In the genomic region with DNA sequence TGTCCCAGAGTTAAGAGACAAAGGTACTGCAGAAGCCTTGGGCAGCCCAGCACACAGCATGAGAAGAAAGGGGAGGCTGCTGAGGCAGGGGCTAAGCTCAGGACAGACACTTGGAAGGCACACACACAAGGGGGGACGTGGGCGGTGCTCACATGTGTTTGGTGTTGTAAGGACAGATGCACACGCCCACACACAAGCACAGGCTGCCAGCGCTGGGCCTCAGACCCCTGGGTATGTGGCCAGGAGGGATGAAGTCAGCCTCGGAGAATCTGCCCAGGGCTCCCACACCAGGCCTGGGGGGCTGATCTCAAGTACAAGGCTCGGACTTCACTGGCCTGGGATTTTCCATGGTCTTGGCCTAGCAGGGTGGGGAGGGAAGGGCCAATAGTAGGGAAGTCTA, we compare ENCODE assay signal across 8 mouse cellular contexts. TPM values are rescaled to one million over a fixed set of nuclear protein-coding genes. Genes with fewer than 3 reads are reported as not detected.
DNase-seq lines count a peak whose midpoint lies in the region; ATAC-seq and TF ChIP-seq lines count a peak whose summit lies in the region.

No protein-coding gene starts in this region.

- H3K36me3 ChIP-seq in midbrain, embryonic 13.5 days: no peaks in the 10 kb centered on the region
- no peaks in the 10 kb centered on the region for H3K36me3 ChIP-seq in midbrain, postnatal 0 days (ENCODE audit: insufficient read depth, low read length)
- no peaks in the 10 kb centered on the region for H3K36me3 ChIP-seq in forebrain, embryonic 15.5 days
- H3K36me3 ChIP-seq in myocyte (ENCODE audit: control insufficient read depth, insufficient read depth): no peaks in the 10 kb centered on the region
- no peaks in the 10 kb centered on the region for H3K36me3 ChIP-seq in midbrain, embryonic 11.5 days (ENCODE audit: control insufficient read depth, insufficient read depth, low read length)

- peak; percentile 35 for TF ChIP-seq POLR2A in myocyte (IDR thresholded peaks at IDR 0.05; ENCODE audit: insufficient read length, low read depth)

- no peak for DNase-seq in midbrain, postnatal 0 days (ENCODE audit: low spot score)
- peak; percentile 73 for DNase-seq in heart, postnatal 4 days
- no peak for DNase-seq in adrenal gland, adult 18-20 months (ENCODE audit: low spot score in 2 of 2)
- no peak for DNase-seq in midbrain, embryonic 11.5 days (ENCODE audit: low spot score, missing footprints)

- no peak overlapping the region for H3K4me2 ChIP-seq in midbrain, embryonic 13.5 days (replicated peaks)
- H3K4me2 ChIP-seq in midbrain, postnatal 0 days (ENCODE audit: low read depth, low read length, poor library complexity, severe bottlenecking): no peak overlapping the region
- H3K4me2 ChIP-seq in forebrain, embryonic 15.5 days (replicated peaks): no peak overlapping the region
- peak overlapping the region; percentile 65 for H3K4me2 ChIP-seq in myocyte (ENCODE audit: low read depth)
- H3K4me2 ChIP-seq in midbrain, embryonic 11.5 days: no peak overlapping the region

- no peak overlapping the region for H3ac ChIP-seq in myocyte (ENCODE audit: control insufficient read depth, insufficient read length)

- ATAC-seq in midbrain, embryonic 13.5 days: peak; percentile 7; the same call in 1 of the 2 replicates
- ATAC-seq in midbrain, postnatal 0 days (ENCODE audit: low FRiP score): no peak
- peak; percentile 30; the same call in 1 of the 2 replicates for ATAC-seq in forebrain, embryonic 15.5 days (replicated peaks)
- no peak for ATAC-seq in granulocyte monocyte progenitor cell, adult 5-6 weeks (replicated peaks; ENCODE audit: poor library complexity, severe bottlenecking)
- no peak for ATAC-seq in midbrain, embryonic 11.5 days (ENCODE audit: low FRiP score)

- H3K79me2 ChIP-seq in myocyte (ENCODE audit: control insufficient read depth, insufficient read depth): peaks cover 3% of the 10 kb centered on the region

- H3K4me3 ChIP-seq in midbrain, embryonic 13.5 days (replicated peaks): no peak overlapping the region
- H3K4me3 ChIP-seq in midbrain, postnatal 0 days (ENCODE audit: low read depth, low read length): no peak overlapping the region
- H3K4me3 ChIP-seq in forebrain, embryonic 15.5 days: no peak overlapping the region
- no peak overlapping the region for H3K4me3 ChIP-seq in myocyte
- H3K4me3 ChIP-seq in midbrain, embryonic 11.5 days (ENCODE audit: low read depth, low read length): no peak overlapping the region

- no peak for TF ChIP-seq CTCF in midbrain, postnatal 0 days (IDR thresholded peaks at IDR 0.05)

- 32% methylated on average over 6 of the region's 6 CpGs for WGBS in midbrain, embryonic 13.5 days
- 37% methylated on average over 6 of the region's 6 CpGs for WGBS in midbrain, postnatal 0 days
- 24% methylated on average over 6 of the region's 6 CpGs for WGBS in forebrain, embryonic 15.5 days
- WGBS in midbrain, embryonic 11.5 days: 30% methylated on average over 6 of the region's 6 CpGs

- peaks cover 31% of the 10 kb centered on the region for H3K27me3 ChIP-seq in midbrain, embryonic 13.5 days
- H3K27me3 ChIP-seq in midbrain, postnatal 0 days (ENCODE audit: insufficient read depth, low read length): peaks cover 18% of the 10 kb centered on the region
- peaks cover 19% of the 10 kb centered on the region for H3K27me3 ChIP-seq in forebrain, embryonic 15.5 days
- no peaks in the 10 kb centered on the region for H3K27me3 ChIP-seq in myocyte (ENCODE audit: control insufficient read depth, insufficient read depth, insufficient read length)
- H3K27me3 ChIP-seq in midbrain, embryonic 11.5 days (ENCODE audit: control insufficient read depth, insufficient read depth, low read length): peaks cover 21% of the 10 kb centered on the region

- no peaks in the 10 kb centered on the region for H3K9me3 ChIP-seq in midbrain, embryonic 13.5 days
- no peaks in the 10 kb centered on the region for H3K9me3 ChIP-seq in midbrain, postnatal 0 days (ENCODE audit: low read length)
- H3K9me3 ChIP-seq in forebrain, embryonic 15.5 days: no peaks in the 10 kb centered on the region
- H3K9me3 ChIP-seq in midbrain, embryonic 11.5 days (ENCODE audit: control insufficient read depth, low read length): no peaks in the 10 kb centered on the region

- no peak overlapping the region for H3K27ac ChIP-seq in midbrain, embryonic 13.5 days
- H3K27ac ChIP-seq in midbrain, postnatal 0 days (ENCODE audit: low read depth, low read length): no peak overlapping the region
- H3K27ac ChIP-seq in forebrain, embryonic 15.5 days (replicated peaks): 0 out of 2 replicates have a peak overlapping the region, but pooled peaks have one; percentile 15
- no peak overlapping the region for H3K27ac ChIP-seq in midbrain, embryonic 11.5 days (ENCODE audit: low read depth, low read length)

- H3K4me1 ChIP-seq in midbrain, embryonic 13.5 days (replicated peaks): peaks cover 43% of the 10 kb centered on the region
- peaks cover 12% of the 10 kb centered on the region for H3K4me1 ChIP-seq in midbrain, postnatal 0 days (ENCODE audit: insufficient read depth, low read length)
- peaks cover 42% of the 10 kb centered on the region for H3K4me1 ChIP-seq in forebrain, embryonic 15.5 days
- H3K4me1 ChIP-seq in midbrain, embryonic 11.5 days (ENCODE audit: control insufficient read depth, insufficient read depth, low read length): peaks cover 16% of the 10 kb centered on the region

- no peak overlapping the region for H3K9ac ChIP-seq in midbrain, embryonic 13.5 days (replicated peaks)
- H3K9ac ChIP-seq in midbrain, postnatal 0 days (replicated peaks; ENCODE audit: low read length, poor library complexity, severe bottlenecking): no peak overlapping the region
- no peak overlapping the region for H3K9ac ChIP-seq in forebrain, embryonic 15.5 days (replicated peaks)
- no peak overlapping the region for H3K9ac ChIP-seq in midbrain, embryonic 11.5 days (ENCODE audit: low read length)

TF ChIP-seq in myocyte, 11 proteins besides CTCF, POLR2A, EP300 and RAD21:
- TF ChIP-seq REST (IDR thresholded peaks at IDR 0.05; ENCODE audit: insufficient read depth, insufficient read length): no peak
- TF ChIP-seq MYOD1 (IDR thresholded peaks at IDR 0.05; ENCODE audit: control insufficient read depth in 1 of 3, insufficient read length in 2 of 3, low read depth in 2 of 3): peak in 2 of 3 experiments; percentile 97 to 98
- peak; percentile 40 for TF ChIP-seq POLR2AphosphoS2 (IDR thresholded peaks at IDR 0.05; ENCODE audit: insufficient read length, low read depth)
- TF ChIP-seq MYOG (IDR thresholded peaks at IDR 0.05; ENCODE audit: control insufficient read depth in 1 of 3, insufficient read depth in 1 of 3, insufficient read length in 2 of 3, low read depth in 2 of 3): peak in 2 of 3 experiments; percentile 93 to 96
- no peak for TF ChIP-seq CEBPB (IDR thresholded peaks at IDR 0.05; ENCODE audit: insufficient read depth, poor library complexity, severe bottlenecking)
- peak; percentile 83 for TF ChIP-seq TCF12 (IDR thresholded peaks at IDR 0.05; ENCODE audit: insufficient read depth, poor library complexity, severe bottlenecking)
- no peak for TF ChIP-seq SRF (IDR thresholded peaks at IDR 0.05; ENCODE audit: control insufficient read depth, insufficient read length, low read depth)
- no peak for TF ChIP-seq MAX (IDR thresholded peaks at IDR 0.05; ENCODE audit: low read depth)
- no peak for TF ChIP-seq E2F4 (IDR thresholded peaks at IDR 0.05; ENCODE audit: insufficient read depth)
- TF ChIP-seq TCF3 (IDR thresholded peaks at IDR 0.05; ENCODE audit: insufficient read length, low read depth): peak; percentile 76
- no peak for TF ChIP-seq USF1 (IDR thresholded peaks at IDR 0.05; ENCODE audit: low read depth)

RNA-seq across cellular contexts. Expression of gene Loxl1, which starts 4.6 kb away (rescaled TPM):
- 3.9 and 4.8 TPM in 2 replicates for polyA plus RNA-seq in midbrain, embryonic 13.5 days (2015; fragmentation: Nextera tagmentation; extraction: Ambion mirVana)
- 5.9 and 10.6 TPM in 2 replicates for total RNA-seq in midbrain, postnatal 0 days (2014; rRNA removed)
- polyA plus RNA-seq in midbrain, postnatal 0 days (2015; fragmentation: Nextera tagmentation; extraction: Ambion mirVana): 6.6 and 7.0 TPM in 2 replicates
- 13.9 and 14.3 TPM in 2 replicates for polyA plus RNA-seq in forebrain, embryonic 15.5 days (2015; fragmentation: Nextera tagmentation; extraction: Ambion mirVana)
- total RNA-seq in heart, postnatal 4 days (2021): 10 to 100 TPM; 77.2 to 87.1 TPM
- polyA plus RNA-seq in myocyte (2012; fragmentation: generic; extraction: Trizol): 46.1 TPM
- total RNA-seq in granulocyte monocyte progenitor cell, adult 5-6 weeks (2014; fragmentation: Nextera tagmentation): not detected in 2 replicates
- not detected in 2 replicates for total RNA-seq in granulocyte monocyte progenitor cell, adult 5-6 weeks (2017)
- 10 to 100 TPM; 19.9 to 28.1 TPM for total RNA-seq in adrenal gland, adult 18-20 months (2021)
- polyA plus RNA-seq in midbrain, embryonic 11.5 days (2014; fragmentation: Nextera tagmentation; extraction: Ambion mirVana): 9.9 TPM in 2 replicates

RNA-seq across cellular contexts. Expression of gene Stoml1, which starts 55.4 kb away (rescaled TPM):
- polyA plus RNA-seq in midbrain, embryonic 13.5 days (2015; fragmentation: Nextera tagmentation; extraction: Ambion mirVana): 94.8 and 97.2 TPM in 2 replicates
- 159 and 170 TPM in 2 replicates for total RNA-seq in midbrain, postnatal 0 days (2014; rRNA removed)
- polyA plus RNA-seq in midbrain, postnatal 0 days (2015; fragmentation: Nextera tagmentation; extraction: Ambion mirVana): 161 and 172 TPM in 2 replicates
- polyA plus RNA-seq in forebrain, embryonic 15.5 days (2015; fragmentation: Nextera tagmentation; extraction: Ambion mirVana): 107 and 109 TPM in 2 replicates
- 10 to 100 TPM; 14.2 to 17.1 TPM for total RNA-seq in heart, postnatal 4 days (2021)
- polyA plus RNA-seq in myocyte (2012; fragmentation: generic; extraction: Trizol): 37.9 TPM
- 10.4 and 11.6 TPM in 2 replicates for total RNA-seq in granulocyte monocyte progenitor cell, adult 5-6 weeks (2014; fragmentation: Nextera tagmentation)
- total RNA-seq in granulocyte monocyte progenitor cell, adult 5-6 weeks (2017): 6.3 and 17.7 TPM in 2 replicates
- total RNA-seq in adrenal gland, adult 18-20 months (2021): 10 to 100 TPM; 13.3 to 15.0 TPM
- 27.6 and 29.7 TPM in 2 replicates for polyA plus RNA-seq in midbrain, embryonic 11.5 days (2014; fragmentation: Nextera tagmentation; extraction: Ambion mirVana)

RNA-seq across cellular contexts. Expression of gene Pml, which starts 58.8 kb away (rescaled TPM):
- 4.1 and 4.8 TPM in 2 replicates for polyA plus RNA-seq in midbrain, embryonic 13.5 days (2015; fragmentation: Nextera tagmentation; extraction: Ambion mirVana)
- 5.6 and 9.0 TPM in 2 replicates for total RNA-seq in midbrain, postnatal 0 days (2014; rRNA removed)
- polyA plus RNA-seq in midbrain, postnatal 0 days (2015; fragmentation: Nextera tagmentation; extraction: Ambion mirVana): 2.9 and 3.2 TPM in 2 replicates
- 7.5 and 8.8 TPM in 2 replicates for polyA plus RNA-seq in forebrain, embryonic 15.5 days (2015; fragmentation: Nextera tagmentation; extraction: Ambion mirVana)
- 10 to 100 TPM; 15.3 to 17.6 TPM for total RNA-seq in heart, postnatal 4 days (2021)
- 15.5 TPM for polyA plus RNA-seq in myocyte (2012; fragmentation: generic; extraction: Trizol)
- 49.9 and 57.2 TPM in 2 replicates for total RNA-seq in granulocyte monocyte progenitor cell, adult 5-6 weeks (2014; fragmentation: Nextera tagmentation)
- 9.3 and 10.1 TPM in 2 replicates for total RNA-seq in granulocyte monocyte progenitor cell, adult 5-6 weeks (2017)
- 10 to 100 TPM; 16.1 to 17.9 TPM for total RNA-seq in adrenal gland, adult 18-20 months (2021)
- 8.7 and 10.1 TPM in 2 replicates for polyA plus RNA-seq in midbrain, embryonic 11.5 days (2014; fragmentation: Nextera tagmentation; extraction: Ambion mirVana)

Comparison
In these comparisons a context has a peak if more than half of its experiments do, and no peak if none do; other contexts are left out.
1. ATAC-seq: peak in midbrain, embryonic 13.5 days (single experiment) and forebrain, embryonic 15.5 days (single experiment); none in midbrain, postnatal 0 days (single experiment), granulocyte monocyte progenitor cell, adult 5-6 weeks (single experiment) and midbrain, embryonic 11.5 days (single experiment).